Mouse (Mus musculus) small intestine, adult 2 months (tissue): ENCODE measurements around the gene 0610030E20Rik. TPM values are rescaled to one million over a fixed set of nuclear protein-coding genes. Genes with fewer than 3 reads are reported as not detected.
A peak's percentile ranks its signal among the peaks of the same experiment; 100 is the strongest.

Source experiments
- H3K27ac ChIP-seq: fragments of 200-500 bp; 2 replicates; pipeline ENCODE4 v1.5.1; 2012; ENCODE audit warnings: low read depth, low read length, control low read depth, inconsistent platforms; ENCODE audit not compliant: insufficient read depth
- H3K27me3 ChIP-seq: fragments of 200-500 bp; 2 replicates; pipeline ENCODE4 v1.6.1; 2012; ENCODE audit warnings: mild to moderate bottlenecking, moderate library complexity, low read length, inconsistent platforms; ENCODE audit not compliant: control insufficient read depth, insufficient read depth
- H3K36me3 ChIP-seq: fragments of 200-500 bp; 2 replicates; pipeline ENCODE4 v1.6.1; 2012; ENCODE audit warnings: mild to moderate bottlenecking, low read length, control low read depth, inconsistent platforms; ENCODE audit not compliant: control insufficient read depth, insufficient read depth
- H3K4me1 ChIP-seq: fragments of 200-500 bp; 2 replicates; pipeline ENCODE4 v1.6.1; 2012; ENCODE audit warnings: low read length, inconsistent platforms, mixed read lengths; ENCODE audit not compliant: control insufficient read depth, insufficient read depth, insufficient read length
- H3K4me3 ChIP-seq: fragments of 200-500 bp; 2 replicates; pipeline ENCODE4 v1.5.1; 2012; ENCODE audit warnings: low read depth, mild to moderate bottlenecking, control low read depth, inconsistent platforms, low read length, moderate library complexity
- CTCF ChIP-seq: fragments of 200-500 bp; IDR thresholded peaks from 2 replicates; pipeline ENCODE4 v1.5.1; 2012; ENCODE audit warnings: low read depth, mild to moderate bottlenecking, control low read depth, inconsistent platforms, low read length, moderate library complexity, mixed read lengths; ENCODE audit not compliant: insufficient replicate concordance, insufficient read length; ENCODE audit errors: extremely low read depth
- POLR2A ChIP-seq: fragments of 200-500 bp; IDR thresholded peaks from 2 replicates; pipeline ENCODE4 v1.6.1; 2012; ENCODE audit warnings: low read depth, mild to moderate bottlenecking, control low read depth, inconsistent platforms, low read length, moderate library complexity
- WGBS: fragments of 180-500 bp; shearing (Covaris S2); methylation state at CpG from one replicate; pipeline ENCODE4 v1.1.7; 2018; 5-methylcytosine and 5-hydroxymethylcytosine counted together
- polyA plus RNA-seq: library from polyadenylated mRNA; depleted of rRNA; stranded (reverse); fragments of >200 nt; gene quantifications from 2 replicates; pipeline ENCODE4 v1.2.3, GENCODE M21; 2012

Gene 0610030E20Rik
- polyA plus RNA-seq, 1 experiment: 12.7 TPM

GRCm38 (mm10) chr6:72379377-72380130 is 32.4 kb downstream of the 0610030E20Rik start:
- TF ChIP-seq POLR2A: no peak
- TF ChIP-seq CTCF: no peak
- no peaks in the 10 kb centered on the region for H3K36me3 ChIP-seq
- H3K27ac ChIP-seq: peak overlapping the region; percentile 73
- peaks cover 8% of the 10 kb centered on the region for H3K4me1 ChIP-seq
- peak overlapping the region; percentile 92 for H3K4me3 ChIP-seq
- H3K27me3 ChIP-seq: no peaks in the 10 kb centered on the region
- 59% methylated on average over 7 of the region's 7 CpGs for WGBS

GRCm38 (mm10) chr6:72380131-72380770 is 33.1 kb downstream of the 0610030E20Rik start, which contains the start of gene Vamp5:
TSS of gene Vamp5 (minus strand) at chr6:72380468.
- 1% methylated on average over 49 of the region's 49 CpGs for WGBS
- Histone ChIP-seq H3K27me3 (no peaks in the 10 kb centered on the region), H3K36me3 (peaks cover 5% of the 10 kb centered on the region), H3K27ac (peak within 1 kb of the TSS; percentile 73), H3K4me1 (peaks cover 4% of the 10 kb centered on the region; the same call in 1 of the 2 replicates), H3K4me3 (peak within 1 kb of the TSS; percentile 92)
- TF ChIP-seq CTCF: peak; percentile 67
- no peak; the same call in 1 of the 2 replicates for TF ChIP-seq POLR2A

DNA sequence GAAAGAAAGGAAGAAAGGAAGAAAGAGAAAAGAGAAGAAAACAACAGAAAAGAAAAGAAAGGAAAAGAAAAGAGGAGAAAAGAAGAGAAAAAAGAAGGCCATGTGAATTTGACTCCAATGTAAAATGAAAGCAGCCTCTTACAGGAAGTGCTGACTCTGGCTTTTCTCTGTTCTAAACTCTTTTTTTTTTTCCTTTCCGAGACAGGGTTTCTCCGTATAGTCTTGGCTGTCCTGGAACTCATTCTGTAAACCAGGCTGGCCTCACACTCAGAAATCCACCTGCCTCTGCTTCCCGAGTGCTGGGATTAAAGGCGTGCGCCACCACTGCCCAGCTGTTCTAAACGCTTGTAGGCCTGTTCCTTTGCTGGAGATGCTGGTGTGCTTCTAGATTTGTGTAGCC is 35.4 kb downstream of the 0610030E20Rik start:
- peaks cover 4% of the 10 kb centered on the region; the same call in 1 of the 2 replicates for H3K4me1 ChIP-seq
- H3K27me3 ChIP-seq: no peaks in the 10 kb centered on the region
- no peak for TF ChIP-seq POLR2A
- no peak for TF ChIP-seq CTCF
- WGBS: 84% methylated on average over 6 of the region's 6 CpGs
- no peak overlapping the region for H3K4me3 ChIP-seq
- peaks cover 15% of the 10 kb centered on the region for H3K36me3 ChIP-seq
- H3K27ac ChIP-seq: no peak overlapping the region

DNA sequence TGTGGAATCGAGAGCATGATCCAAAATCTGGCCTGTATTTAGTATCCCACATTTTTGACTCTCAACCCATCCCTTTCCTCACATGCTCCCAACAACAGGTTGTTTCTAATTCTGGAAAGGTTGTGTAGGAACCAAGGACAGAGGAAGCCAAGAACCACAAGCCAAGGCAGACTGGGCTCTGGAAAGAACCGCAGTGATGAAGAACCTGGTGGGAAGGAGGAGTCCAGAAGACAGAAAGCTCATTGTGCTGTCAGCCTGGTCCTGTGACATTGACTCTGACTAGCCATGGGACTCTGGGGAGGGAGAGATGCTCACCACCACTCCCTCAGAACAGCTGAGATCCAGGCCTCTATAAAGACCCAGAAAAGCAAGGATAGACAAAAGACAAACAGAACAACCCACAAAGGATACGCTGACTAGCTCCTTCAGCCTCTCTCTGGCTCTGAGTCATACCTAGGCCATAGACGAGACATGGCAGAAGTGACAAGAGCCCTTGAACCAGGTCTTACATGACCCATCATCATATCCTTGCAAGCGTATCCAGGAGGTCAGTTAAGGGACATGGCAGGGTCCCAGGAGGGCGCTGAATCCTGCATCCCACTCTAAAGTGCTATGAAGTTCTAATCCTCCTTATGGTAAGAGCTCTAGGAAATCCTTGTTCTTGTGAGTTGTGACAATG is 36.2 kb downstream of the 0610030E20Rik start:
- no peak overlapping the region for H3K4me3 ChIP-seq
- H3K27me3 ChIP-seq: no peaks in the 10 kb centered on the region
- H3K4me1 ChIP-seq: peaks cover 4% of the 10 kb centered on the region; the same call in 1 of the 2 replicates
- TF ChIP-seq CTCF (no peak), POLR2A (no peak)
- H3K27ac ChIP-seq: no peak overlapping the region
- peaks cover 20% of the 10 kb centered on the region for H3K36me3 ChIP-seq
- WGBS: 83% methylated on average over 6 of the region's 6 CpGs

DNA sequence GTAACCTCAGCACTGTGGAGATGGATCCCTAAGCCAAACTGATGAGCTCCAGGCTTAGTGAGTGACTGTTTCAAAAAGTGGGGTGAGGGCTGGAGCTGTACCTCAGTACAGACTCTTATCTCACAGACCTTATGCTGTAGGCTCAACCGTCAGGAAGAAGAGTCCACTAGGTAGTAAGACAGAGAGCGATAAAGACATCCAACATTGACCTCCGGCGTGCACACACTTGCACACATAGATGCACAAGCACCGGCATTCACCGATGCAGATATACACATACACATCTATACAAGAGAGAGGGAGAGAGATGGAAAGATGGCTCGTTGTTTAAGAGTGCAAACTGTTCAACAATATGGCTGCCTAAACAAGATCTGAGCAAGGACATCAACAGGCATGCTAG is 36.8 kb downstream of the 0610030E20Rik start:
- H3K27me3 ChIP-seq: no peaks in the 10 kb centered on the region
- WGBS: 92% methylated on average over 7 of the region's 7 CpGs
- H3K27ac ChIP-seq: no peak overlapping the region
- H3K4me1 ChIP-seq: peaks cover 7% of the 10 kb centered on the region
- H3K36me3 ChIP-seq: peaks cover 21% of the 10 kb centered on the region
- H3K4me3 ChIP-seq: no peak overlapping the region
- TF ChIP-seq POLR2A: no peak

DNA sequence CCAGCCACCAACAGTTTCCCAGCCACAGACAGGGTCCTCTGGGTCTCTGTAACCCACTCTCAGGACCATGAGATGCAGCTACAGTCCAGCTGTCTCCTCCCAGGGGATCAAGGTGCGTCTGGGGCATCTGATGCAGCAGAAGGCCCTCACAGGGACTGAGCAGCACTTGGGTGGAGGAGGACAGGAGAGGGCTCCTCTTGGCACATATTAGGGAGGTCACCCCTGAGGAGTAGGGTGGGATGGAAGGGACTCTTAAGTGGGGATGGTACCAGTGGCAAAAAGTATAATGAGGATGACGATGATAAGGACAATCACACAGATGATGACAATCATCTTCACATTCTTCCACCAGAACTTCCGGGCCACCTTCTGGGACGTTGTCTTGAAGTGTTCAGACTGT is 38.1 kb downstream of the 0610030E20Rik start:
- peaks cover 4% of the 10 kb centered on the region for H3K4me1 ChIP-seq
- no peaks in the 10 kb centered on the region for H3K27me3 ChIP-seq
- peaks cover 21% of the 10 kb centered on the region for H3K36me3 ChIP-seq
- no peak overlapping the region for H3K4me3 ChIP-seq
- WGBS: 87% methylated on average over 4 of the region's 4 CpGs
- TF ChIP-seq CTCF: no peak
- TF ChIP-seq POLR2A: no peak
- no peak overlapping the region for H3K27ac ChIP-seq

- no peak for TF ChIP-seq CTCF
- no peak for TF ChIP-seq POLR2A
- Histone ChIP-seq H3K4me1 (peaks cover 4% of the 10 kb centered on the region; the same call in 1 of the 2 replicates), H3K27ac (no peak overlapping the region), H3K4me3 (no peak overlapping the region), H3K27me3 (no peaks in the 10 kb centered on the region), H3K36me3 (peaks cover 21% of the 10 kb centered on the region)
- 96% methylated on average over 2 of the region's 2 CpGs for WGBS
Measured at GRCm38 (mm10) chr6:72386561-72386960, 39.4 kb downstream of the 0610030E20Rik start.
